Mouse (Mus musculus): Measurements from ENCODE around the gene Ndufa10. TPM values are rescaled to one million over a fixed set of nuclear protein-coding genes. Genes with fewer than 3 reads are reported as not detected.
A peak's percentile ranks its signal among the peaks of the same experiment; 100 is the strongest.

Gene Ndufa10
- total RNA-seq, 2 experiments from 2014 or later: 1,015 to 1,018 TPM

- intact Hi-C loops (cut with DNase I): loop anchor here (5.0 to 10.0 kb wide), 3 partner anchors 58 to 170 kb away; no protein-coding TSS in a partner anchor
- DNase-seq (ENCODE audit: low spot score): no peak
These were observed 38.7 kb downstream of the Ndufa10 start for GRCm38 (mm10) chr1:92434986-92435385.

GRCm38 (mm10) chr1:92432791-92433190 is 40.9 kb downstream of the Ndufa10 start:
- intact Hi-C loops (cut with DNase I): loop anchor here (10.0 kb wide), 1 partner anchor 168 kb away; no protein-coding TSS in a partner anchor
- no peak for DNase-seq (ENCODE audit: low spot score)

- intact Hi-C loops (cut with DNase I): loop anchor here (10.0 kb wide), 1 partner anchor 167 kb away; no protein-coding TSS in a partner anchor
These were observed 41.6 kb downstream of the Ndufa10 start for GRCm38 (mm10) chr1:92432098-92432497.

GRCm38 (mm10) chr1:92431420-92431819 is 42.2 kb downstream of the Ndufa10 start:
- intact Hi-C loops (cut with DNase I): loop anchor here (10.0 kb wide), 1 partner anchor 167 kb away; no protein-coding TSS in a partner anchor
- DNase-seq (ENCODE audit: low spot score): no peak

More at GRCm38 (mm10) chr1:92432098-92432497, 41.6 kb downstream of the Ndufa10 start:
- DNase-seq (ENCODE audit: low spot score): no peak

GRCm38 (mm10) chr1:92430991-92431390 is 42.7 kb downstream of the Ndufa10 start:
- intact Hi-C loops (cut with DNase I): loop anchor here (10.0 kb wide), 1 partner anchor 166 kb away; no protein-coding TSS in a partner anchor
- no peak for DNase-seq (ENCODE audit: low spot score)

GRCm38 (mm10) chr1:92424714-92425113 is 48.9 kb downstream of the Ndufa10 start:
- DNase-seq (ENCODE audit: low spot score): no peak
- intact Hi-C loops (cut with DNase I): no loop called here

- intact Hi-C loops (cut with DNase I): no loop called here
- DNase-seq (ENCODE audit: low spot score): no peak
These were observed 68.5 kb downstream of the Ndufa10 start for GRCm38 (mm10) chr1:92405131-92405530.

GRCm38 (mm10) chr1:92400556-92400955 is 73.1 kb downstream of the Ndufa10 start:
- no peak for DNase-seq (ENCODE audit: low spot score)
- intact Hi-C loops (cut with DNase I): no loop called here

GRCm38 (mm10) chr1:92398601-92399000 is 75.1 kb downstream of the Ndufa10 start:
- intact Hi-C loops (cut with DNase I): no loop called here
- no peak for DNase-seq (ENCODE audit: low spot score)

- intact Hi-C loops (cut with DNase I): no loop called here
These were observed 76.1 kb downstream of the Ndufa10 start for GRCm38 (mm10) chr1:92397511-92398051.

GRCm38 (mm10) chr1:92394279-92394678 is 79.4 kb downstream of the Ndufa10 start:
- DNase-seq (ENCODE audit: low spot score): no peak
- intact Hi-C loops (cut with DNase I): no loop called here

More at GRCm38 (mm10) chr1:92397511-92398051, 76.1 kb downstream of the Ndufa10 start:
- DNase-seq (ENCODE audit: low spot score): no peak

GRCm38 (mm10) chr1:92393166-92393565 is 80.5 kb downstream of the Ndufa10 start:
- intact Hi-C loops (cut with DNase I): no loop called here

More at GRCm38 (mm10) chr1:92393166-92393565, 80.5 kb downstream of the Ndufa10 start:
- DNase-seq (ENCODE audit: low spot score): no peak

Small RNAs within 50 kb of the gene (microRNA-seq; reads per million reads assigned to microRNA genes)
- 10.8 reads per million, percentile 25 among the genes with 10 or more reads in this experiment for gene Mir6900

Other genes with a start within 250 kb of the Ndufa10 start
- not detected for gene Olfr1416, start 11.3 kb upstream of the Ndufa10 start, total RNA-seq (2021)
- gene Olfr1415, start 22.2 kb upstream of the Ndufa10 start, total RNA-seq (2021): not detected
- not detected for gene Olfr1414, start 44.8 kb upstream of the Ndufa10 start, total RNA-seq (2021)
- not detected for gene Olfr1413, start 97.5 kb upstream of the Ndufa10 start, total RNA-seq (2021)
- gene Olfr1412, start 111.9 kb upstream of the Ndufa10 start, total RNA-seq (2021): not detected
- gene Olfr1411, start 120.6 kb upstream of the Ndufa10 start, total RNA-seq (2021): not detected
- gene Olfr1410, start 131.9 kb upstream of the Ndufa10 start, total RNA-seq (2021): not detected
- gene Olfr12, start 143.9 kb upstream of the Ndufa10 start, total RNA-seq (2021): not detected
- gene Cops9, start 168.1 kb upstream of the Ndufa10 start, total RNA-seq (2021): 100 to 1,000 TPM; 218 to 222 TPM
- not detected for gene Otos, start 175.0 kb upstream of the Ndufa10 start, total RNA-seq (2021)